Mouse (Mus musculus) gastrocnemius, postnatal 10 days (tissue): ENCODE measurements around the gene Pkd1l1. TPM values are rescaled to one million over a fixed set of nuclear protein-coding genes. Genes with fewer than 3 reads are reported as not detected.

ENCODE experiments used
- DNase-seq: peaks from one replicate; pipeline ENCODE4 v3.0.0; 2021; ENCODE audit warnings: mixed read lengths
- total RNA-seq, 2 experiments: library from RNA; stranded (reverse); gene quantifications; 2 replicates each; pipeline ENCODE4 v1.2.3; 2021

Pkd1l1 gene
- total RNA-seq, 2 experiments from 2014 or later, result 0.05 to 0.12 TPM

DNA sequence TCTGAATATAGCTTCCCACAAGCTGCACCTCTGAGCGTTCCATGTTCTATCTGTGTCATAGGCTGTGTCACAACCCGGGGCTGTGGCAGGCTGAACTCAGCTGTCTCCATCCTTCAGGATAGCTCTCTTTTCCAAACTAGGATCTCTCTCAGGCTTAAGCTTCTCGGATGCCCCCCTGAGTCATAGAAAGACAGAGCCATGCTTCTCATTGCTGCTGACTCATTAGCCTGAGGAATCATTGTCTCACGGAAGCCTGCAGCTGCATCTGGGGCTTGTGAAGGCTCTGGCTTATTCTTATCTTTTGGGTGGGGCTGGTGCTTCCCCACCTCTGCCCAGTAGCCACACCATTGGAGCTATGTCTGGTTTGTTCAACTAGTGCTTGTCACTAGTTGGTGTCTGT lies 151.7 kb downstream of the Pkd1l1 start:
- DNase-seq, result no peak

DNA sequence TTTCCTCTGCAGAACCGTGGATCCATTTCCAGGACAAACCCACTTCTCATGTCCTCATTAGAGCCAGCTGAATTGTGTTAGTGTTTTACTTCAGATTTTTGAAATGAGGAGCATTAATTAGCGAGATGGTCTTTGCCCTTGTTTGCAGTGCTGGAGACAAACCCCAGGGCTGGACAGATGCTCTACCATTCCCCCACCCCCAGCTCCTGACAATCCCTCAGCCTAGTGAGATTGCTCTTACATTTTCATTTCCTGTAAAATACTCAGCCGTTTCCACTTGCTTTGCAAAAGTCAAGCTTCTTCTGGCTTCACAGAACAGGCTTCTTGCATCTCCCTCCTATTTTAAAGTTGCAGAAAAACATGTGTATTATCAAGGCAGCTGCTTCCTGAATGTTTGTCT lies 155.7 kb downstream of the Pkd1l1 start:
- no peak for DNase-seq

DNA sequence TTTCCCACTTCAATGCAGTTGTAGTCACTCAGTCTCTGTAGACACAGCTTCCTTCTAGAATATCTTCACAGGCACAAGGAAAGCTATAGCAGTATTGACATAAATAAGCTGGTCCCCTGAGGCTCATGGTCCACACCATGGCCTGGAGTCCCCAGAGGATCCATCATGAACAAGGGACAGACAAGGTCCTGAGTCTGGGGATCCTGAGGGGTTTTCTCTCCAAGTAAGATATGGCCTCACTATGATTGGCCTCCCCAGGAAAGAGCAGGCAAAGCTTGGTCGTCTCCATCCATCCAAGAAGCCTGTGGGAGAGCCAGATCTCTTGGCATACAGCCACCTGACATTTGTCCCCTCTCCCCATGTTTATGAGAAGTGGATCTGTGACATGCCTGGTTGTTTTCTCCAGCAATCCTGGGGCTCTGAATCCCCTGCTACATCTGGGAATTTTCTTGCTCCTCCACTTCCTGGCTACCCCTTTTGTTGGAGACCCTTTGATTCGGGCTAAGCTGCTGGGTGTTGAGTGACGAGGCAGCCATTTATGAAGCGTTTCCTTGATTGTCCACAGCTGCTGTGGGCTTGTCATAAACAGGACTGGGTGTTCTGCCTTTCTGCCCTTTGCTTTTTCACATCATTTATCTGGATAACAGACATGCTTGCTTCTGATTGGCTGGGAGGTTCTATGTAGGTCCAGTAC lies 158.8 kb downstream of the Pkd1l1 start:
- no peak for DNase-seq

DNA sequence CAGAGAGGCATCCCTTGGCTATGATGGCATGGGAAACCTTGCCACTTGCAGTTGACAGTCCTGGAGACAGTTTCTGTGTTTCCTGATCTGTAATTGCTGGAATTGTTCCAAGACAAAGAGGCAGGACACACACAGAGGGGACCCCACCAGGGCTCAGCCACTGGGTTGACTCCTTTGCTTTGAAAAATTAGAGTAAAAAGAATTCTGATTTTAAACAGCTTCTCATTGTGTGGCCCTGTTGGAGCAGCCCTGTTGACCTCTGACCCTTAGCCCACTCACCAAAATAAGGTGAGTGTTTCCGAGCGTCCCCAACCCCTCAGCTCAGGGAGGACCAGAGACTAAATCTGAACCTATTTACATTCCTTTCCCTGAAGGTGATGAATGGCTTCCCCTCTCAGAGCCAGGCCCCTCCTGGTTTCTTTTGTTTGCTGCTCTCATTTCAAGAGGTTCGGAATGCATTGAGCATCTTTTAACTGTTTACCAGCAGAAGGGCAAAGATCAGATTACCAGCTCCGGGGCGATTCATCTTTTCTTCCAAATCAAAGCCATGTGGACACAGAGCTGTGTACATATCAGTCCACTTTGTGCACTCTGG lies 161.5 kb downstream of the Pkd1l1 start:
- DNase-seq, result no peak

DNA sequence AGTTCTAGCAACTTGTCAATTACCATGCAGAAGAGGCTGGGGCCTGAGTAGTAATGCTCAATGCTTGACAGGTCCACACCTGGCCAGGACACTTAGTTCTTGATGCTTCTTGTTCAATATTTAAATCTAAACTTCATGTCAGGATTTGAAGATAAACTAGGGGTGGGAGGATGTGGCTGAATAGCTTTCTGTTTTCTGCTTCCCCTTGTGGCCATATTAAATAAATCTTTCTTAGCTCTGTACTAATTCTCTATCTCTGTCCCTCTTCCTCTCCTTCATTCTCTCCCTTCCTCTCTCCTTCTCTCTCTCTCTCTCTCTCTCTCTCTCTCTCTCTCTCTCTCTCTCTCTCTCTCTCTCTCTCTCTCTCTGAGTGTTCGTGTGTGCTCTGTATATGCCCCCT lies 163.4 kb downstream of the Pkd1l1 start:
- DNase-seq, result no peak

DNA sequence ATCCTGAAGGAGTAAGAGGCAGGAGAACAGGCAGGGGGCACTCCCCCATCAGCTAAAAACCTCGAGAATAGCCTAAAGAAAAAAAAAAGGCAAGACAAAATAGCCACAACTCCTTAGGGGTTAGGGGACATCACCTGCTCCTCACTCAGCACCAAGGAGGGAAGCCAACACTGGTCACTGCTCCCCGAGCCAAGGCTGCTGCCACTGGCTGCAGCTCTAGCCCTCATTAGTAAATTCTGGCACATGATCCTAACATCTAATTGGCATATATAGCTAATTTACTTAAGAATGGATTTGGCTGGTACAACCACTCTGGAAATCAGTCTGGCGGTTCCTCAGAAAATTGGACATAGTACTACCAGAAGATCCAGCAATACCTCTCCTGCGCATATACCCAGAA lies 166.1 kb downstream of the Pkd1l1 start:
- no peak for DNase-seq

DNA sequence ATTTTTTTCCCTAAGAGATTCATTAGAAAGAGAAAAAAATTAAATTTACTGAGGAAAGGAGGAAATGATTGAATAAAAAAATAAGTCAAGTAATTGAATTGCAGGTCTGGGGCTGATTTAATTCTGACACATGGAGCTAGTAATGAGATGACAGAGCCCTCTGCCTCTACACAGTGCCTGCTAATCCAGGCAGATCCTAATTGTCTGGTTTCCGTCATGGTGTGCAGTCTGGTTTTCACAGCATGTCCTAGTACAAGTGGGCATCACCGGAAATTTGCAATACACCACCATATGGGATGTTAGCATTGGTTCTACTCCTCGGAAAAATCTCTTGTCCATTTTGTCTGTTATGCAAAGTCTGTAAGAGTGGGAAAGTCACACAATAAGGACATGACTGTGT lies 168.9 kb downstream of the Pkd1l1 start:
- DNase-seq, result no peak

DNA sequence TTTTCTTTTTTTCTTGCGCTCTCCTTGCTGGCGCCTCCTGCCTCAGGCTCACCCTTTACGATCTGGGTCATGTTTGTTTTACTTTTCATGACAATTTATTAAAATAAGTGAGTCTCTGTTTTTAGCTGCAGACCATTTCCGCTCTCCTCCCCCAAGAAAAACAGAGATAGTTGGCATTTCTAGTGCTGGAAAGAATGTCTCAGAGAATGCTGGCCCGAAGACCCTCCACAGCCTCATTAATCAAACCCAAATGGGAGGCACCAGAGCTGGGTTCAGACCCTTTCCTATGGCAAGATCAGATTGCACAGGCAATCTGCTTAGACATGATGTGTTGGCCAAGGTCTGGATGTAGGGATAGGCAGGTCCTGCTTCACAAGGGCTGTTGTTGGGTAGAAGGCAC lies 175.6 kb downstream of the Pkd1l1 start:
- no peak for DNase-seq

DNA sequence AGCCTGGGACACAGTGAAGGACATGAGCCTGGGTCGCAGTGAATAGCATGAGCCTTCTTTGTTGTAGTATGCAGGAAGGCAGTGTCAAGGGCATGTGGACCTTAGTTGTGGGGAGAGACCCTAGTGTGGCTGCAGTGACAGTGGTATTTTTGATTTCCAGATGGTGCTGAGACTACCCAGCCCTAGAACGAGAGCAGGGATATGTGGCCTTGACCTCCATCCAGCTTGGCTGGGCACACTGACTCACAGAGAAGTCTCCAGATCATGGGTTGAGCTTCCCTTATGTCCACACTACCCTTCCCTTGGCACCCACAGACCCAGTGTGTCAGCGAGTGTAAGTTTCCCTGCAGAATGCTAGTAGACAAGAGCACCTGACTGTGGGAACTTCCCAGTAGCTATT lies 178.0 kb downstream of the Pkd1l1 start:
- DNase-seq, result no peak

DNA sequence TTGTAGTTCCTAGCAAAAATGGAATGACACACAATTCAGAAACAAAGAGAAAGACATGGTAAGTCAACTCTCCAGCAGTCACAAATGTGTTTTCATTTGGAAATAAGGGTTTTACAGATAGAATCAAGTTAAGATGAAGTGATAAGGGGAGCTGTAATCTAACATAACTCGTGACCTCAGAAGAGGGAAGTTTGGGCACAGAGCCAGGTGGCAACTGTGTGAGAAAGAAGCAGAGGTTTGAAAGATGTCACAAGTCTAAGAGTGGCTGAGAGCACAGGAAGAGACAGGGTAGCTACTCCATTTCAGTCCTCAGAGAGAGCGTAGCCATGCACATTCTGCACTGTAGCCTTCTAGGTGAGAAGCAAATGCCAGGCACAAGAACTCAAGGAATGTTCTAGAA lies 180.9 kb downstream of the Pkd1l1 start:
- DNase-seq, result no peak

DNA sequence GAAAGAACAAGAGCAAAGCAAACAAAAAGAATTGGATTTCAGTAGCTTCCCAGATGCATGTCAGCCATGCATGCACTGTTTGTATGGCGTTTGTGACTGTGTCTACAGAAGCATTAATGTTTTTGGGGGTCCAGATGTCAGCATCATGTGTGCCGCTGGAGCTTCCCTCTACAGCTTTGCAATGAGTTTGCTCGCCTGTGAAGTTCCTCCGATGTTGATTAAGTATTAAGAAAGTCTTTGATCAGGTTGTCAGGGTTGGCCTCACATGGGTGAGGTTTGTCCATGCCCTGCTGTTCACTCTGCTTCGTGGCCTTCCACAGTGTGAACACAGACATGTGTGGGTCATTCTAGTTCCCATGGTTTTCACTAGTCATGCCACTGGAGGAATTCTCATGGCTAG lies 183.9 kb downstream of the Pkd1l1 start:
- DNase-seq, result no peak

DNA sequence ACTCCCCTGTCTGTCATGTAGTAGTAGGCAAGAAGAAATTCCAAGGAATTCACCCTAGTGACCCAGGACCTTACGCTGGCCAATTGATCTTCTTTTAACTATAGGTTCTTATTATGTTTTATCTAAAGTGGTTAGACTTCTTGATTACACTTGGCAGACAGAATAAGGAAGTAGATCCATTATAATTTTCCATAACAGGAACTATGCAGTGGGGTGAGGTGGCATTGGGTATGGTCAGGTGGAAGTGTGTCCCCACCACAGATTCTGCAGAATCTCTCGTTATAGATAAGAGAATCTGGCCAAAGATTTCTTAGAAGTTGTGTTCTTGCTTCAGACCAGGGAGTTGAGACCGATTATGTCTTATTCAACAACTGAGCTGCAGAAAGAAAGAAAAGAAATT lies 185.5 kb downstream of the Pkd1l1 start:
- DNase-seq, result no peak

DNA sequence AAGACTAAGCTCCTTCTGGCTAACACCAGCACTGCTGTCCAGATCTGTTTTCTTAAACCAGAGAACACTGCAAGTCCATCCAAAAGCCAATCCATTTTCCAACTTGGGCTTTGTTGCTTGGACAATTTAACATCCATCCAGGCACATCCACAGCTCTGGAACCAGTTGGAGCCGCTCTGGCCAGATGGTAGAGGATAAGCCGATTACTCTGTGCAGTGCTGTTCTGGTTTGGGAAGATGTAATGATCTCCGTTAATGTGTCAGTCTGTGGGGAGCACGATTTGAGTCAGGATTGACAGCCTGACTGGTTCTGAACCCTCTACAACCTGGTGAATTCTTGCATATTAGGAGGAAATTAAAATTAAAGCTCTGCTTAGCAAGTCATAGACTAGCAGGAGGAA lies 188.7 kb downstream of the Pkd1l1 start:
- no peak for DNase-seq

DNA sequence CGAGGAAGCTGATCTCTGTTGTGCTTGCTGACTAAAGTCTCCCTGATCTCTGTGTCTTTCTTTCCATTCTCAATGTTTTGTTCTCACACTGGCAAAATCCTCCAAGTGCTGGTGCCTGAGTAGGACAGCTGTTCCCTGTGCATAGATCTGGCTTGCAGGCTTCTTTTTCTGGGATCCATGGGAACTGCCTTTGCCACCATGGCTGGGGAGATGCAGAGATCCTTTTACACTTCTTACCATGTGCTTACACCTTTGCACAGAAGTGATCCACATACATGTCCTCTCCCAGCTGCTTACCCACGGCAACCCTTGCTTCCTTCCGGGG lies 191.0 kb downstream of the Pkd1l1 start:
- no peak for DNase-seq

DNA sequence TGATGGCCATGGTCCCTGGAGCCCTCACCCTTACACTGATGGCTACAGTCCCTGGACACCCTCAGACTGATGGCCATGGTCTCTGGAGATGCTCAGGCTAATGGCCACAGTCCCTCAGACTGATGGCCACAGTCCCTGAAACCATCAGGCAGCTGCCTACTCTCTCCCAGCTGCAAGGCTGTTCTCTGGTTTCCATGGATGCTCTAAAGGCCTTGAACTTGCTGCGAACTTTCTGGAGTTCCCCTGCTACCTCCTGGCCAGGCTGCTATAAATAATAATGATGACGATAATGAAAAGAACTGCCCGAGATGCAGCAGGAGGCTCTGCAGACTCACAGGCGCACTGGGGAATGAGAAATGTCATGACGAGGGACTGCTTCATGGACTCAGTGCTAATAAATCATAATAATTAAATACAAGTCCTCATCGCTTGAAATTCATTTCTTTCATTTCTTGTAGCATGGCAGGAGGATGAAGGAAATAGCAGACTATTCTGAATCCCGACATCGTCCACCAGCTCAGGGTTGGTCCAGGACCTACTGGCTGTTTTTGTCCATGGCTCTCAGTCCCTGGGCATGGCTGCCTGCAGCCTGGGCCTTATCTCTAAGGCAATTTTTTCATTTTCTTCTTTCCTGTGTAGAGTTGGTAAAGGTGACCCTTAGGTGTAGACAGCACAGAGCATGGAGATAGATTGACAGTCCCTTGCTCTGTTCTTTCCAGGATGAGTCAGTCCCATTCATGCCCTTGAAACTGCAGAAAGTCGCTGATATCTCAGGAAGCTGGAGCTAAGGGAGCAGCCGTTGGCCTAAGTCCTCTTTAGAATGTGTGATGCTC lies 191.5 kb downstream of the Pkd1l1 start:
- DNase-seq, result no peak

DNA sequence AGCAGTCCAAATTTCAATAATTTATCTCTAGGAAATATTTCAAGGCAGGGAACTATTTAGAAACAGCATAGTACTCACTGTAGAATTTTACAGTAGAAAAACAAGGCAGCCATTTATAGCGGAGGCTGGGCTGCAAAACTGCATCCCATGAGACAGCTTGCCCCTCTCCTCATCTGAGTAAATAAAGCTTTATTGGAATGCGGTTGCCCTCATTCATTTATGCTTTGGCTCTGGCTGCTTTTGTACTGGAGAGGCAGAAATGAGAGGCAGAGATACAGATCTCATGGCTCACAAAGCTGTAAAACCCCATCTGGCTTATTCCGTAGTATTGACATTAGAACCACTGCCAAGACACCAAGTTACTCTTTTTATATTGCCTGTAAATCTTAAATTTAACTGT lies 193.6 kb downstream of the Pkd1l1 start:
- no peak for DNase-seq

Other genes starting within 250 kb of the Pkd1l1 start
- 1 to 10 TPM; 7.7 to 8.0 TPM for gene Hus1, start 37.9 kb upstream of the Pkd1l1 start, total RNA-seq
- not detected for gene Gm11992, start 75.3 kb upstream of the Pkd1l1 start, total RNA-seq
- gene Sun3, start 75.7 kb upstream of the Pkd1l1 start, total RNA-seq, result not detected
- 1 to 10 TPM; 1.4 to 2.6 TPM for gene Upp1, start 144.8 kb upstream of the Pkd1l1 start, total RNA-seq
- under 1 TPM in 1 of 2 experiments, not detected in 1; 0.45 TPM for gene Abca13, start 218.7 kb upstream of the Pkd1l1 start, total RNA-seq